Mouse (Mus musculus) kidney, adult 9 months (tissue): ENCODE measurements around the gene Arih1.
"Not testable (repeated sequence)": the region's sequence is repeated elsewhere in the genome, so short reads cannot be mapped to it uniquely, and the experiment has no call there.

Source experiments
- DNase-seq: peaks from one replicate; pipeline ENCODE4 v3.0.0; 2022

Gene Arih1

GRCm38 (mm10) chr9:59458416-59458815 lies 28.0 kb downstream of the Arih1 start:
- DNase-seq, result no peak

- DNase-seq, result no peak
These were observed 28.7 kb downstream of the Arih1 start for GRCm38 (mm10) chr9:59457671-59458070.

GRCm38 (mm10) chr9:59455404-59456068 lies 30.9 kb downstream of the Arih1 start:
- DNase-seq, result no peak

- DNase-seq, result no peak
These were observed 52.7 kb downstream of the Arih1 start for GRCm38 (mm10) chr9:59433729-59434128.

GRCm38 (mm10) chr9:59431626-59432025 lies 54.8 kb downstream of the Arih1 start:
- DNase-seq, result no peak

- DNase-seq, result no peak
These were observed 65.9 kb downstream of the Arih1 start for GRCm38 (mm10) chr9:59420487-59420886.

GRCm38 (mm10) chr9:59407271-59407670 lies 79.1 kb downstream of the Arih1 start:
- no peak for DNase-seq

GRCm38 (mm10) chr9:59389086-59389485 lies 97.3 kb downstream of the Arih1 start:
- no peak for DNase-seq

GRCm38 (mm10) chr9:59388311-59388710 lies 98.1 kb downstream of the Arih1 start:
- DNase-seq, result no peak

- DNase-seq, result no peak
These were observed 99.0 kb downstream of the Arih1 start for GRCm38 (mm10) chr9:59387461-59387860.

GRCm38 (mm10) chr9:59375626-59376025 lies 110.8 kb downstream of the Arih1 start:
- DNase-seq, result no peak

- no peak for DNase-seq
These were observed 116.8 kb downstream of the Arih1 start for GRCm38 (mm10) chr9:59369646-59370045.

- DNase-seq, result no peak
These were observed 117.2 kb downstream of the Arih1 start for GRCm38 (mm10) chr9:59369220-59369619.

- not testable (repeated sequence) for DNase-seq
These were observed 125.9 kb downstream of the Arih1 start for GRCm38 (mm10) chr9:59360487-59360886.

- not testable (repeated sequence) for DNase-seq
These were observed 128.4 kb downstream of the Arih1 start for GRCm38 (mm10) chr9:59358041-59358440.

- DNase-seq, result peak; percentile 95
These were observed 133.2 kb downstream of the Arih1 start, which contains the start of gene Bbs4 for GRCm38 (mm10) chr9:59353253-59353639. Gene Bbs4, minus strand, starts transcription at chr9:59353508.

- peak; percentile 10 for DNase-seq
These were observed 133.7 kb downstream of the Arih1 start for GRCm38 (mm10) chr9:59352586-59353252.

- no peak for DNase-seq
These were observed 140.2 kb downstream of the Arih1 start for GRCm38 (mm10) chr9:59346176-59346575.

GRCm38 (mm10) chr9:59340002-59340401 lies 146.4 kb downstream of the Arih1 start:
- no peak for DNase-seq

GRCm38 (mm10) chr9:59339107-59339506 lies 147.3 kb downstream of the Arih1 start:
- DNase-seq, result no peak

GRCm38 (mm10) chr9:59338411-59338810 lies 148.0 kb downstream of the Arih1 start:
- no peak for DNase-seq
